Mouse (Mus musculus) hematopoietic stem cell, adult 5-6 weeks (primary cell): ENCODE data around the gene Clec12a. TPM values are rescaled to one million over a fixed set of nuclear protein-coding genes. Genes with fewer than 3 reads are reported as not detected.

ENCODE experiments used
- ATAC-seq, 2 experiments: fragments of 125-278 bp in 1 of 2; replicated peaks in 1 of 2; 2 replicates each; pipeline ENCODE4 v1.8.0; 2016 to 2017; ENCODE audit warnings: inconsistent platforms in 2 of 2, mild to moderate bottlenecking in 2 of 2, moderate number of reproducible peaks in 2 of 2, low read depth in 1 of 2, moderate TSS enrichment in 1 of 2; ENCODE audit not compliant: low FRiP score in 2 of 2, poor library complexity in 2 of 2, severe bottlenecking in 2 of 2, insufficient read depth in 1 of 2, low TSS enrichment in 1 of 2
- total RNA-seq: library from RNA; stranded (forward); fragments of 172-1452, 232-1000 nt; gene quantifications from 2 replicates; pipeline ENCODE4 v1.2.3, GENCODE M21; 2017

Clec12a gene
- total RNA-seq, 1 experiment from 2014 or later: 85.2 TPM

GRCm38 (mm10) chr6:129408562-129408961 is 66.1 kb downstream of the Clec12a start, which contains the start of gene Clec9a:
Gene Clec9a (plus strand): TSS chr6:129408862.
- no peak for ATAC-seq

- ATAC-seq: no peak
Measured at GRCm38 (mm10) chr6:129414177-129414576, 71.7 kb downstream of the Clec12a start.

Other genes starting within 250 kb of the Clec12a start
- gene Clec2e, start 241.8 kb upstream of the Clec12a start, total RNA-seq: not detected in 2 replicates
- gene Clec2d, start 162.1 kb upstream of the Clec12a start, total RNA-seq: 219 and 223 TPM in 2 replicates
- gene Cd69, start 67.3 kb upstream of the Clec12a start, total RNA-seq: 340 and 460 TPM in 2 replicates
- not detected in 2 replicates for gene 4922502D21Rik, start 10.9 kb upstream of the Clec12a start, total RNA-seq
- gene Clec12b, start 43.2 kb downstream of the Clec12a start, total RNA-seq: 0.25 TPM in 1 of 2 replicates, not detected in the other
- gene Clec1b, start 54.6 kb downstream of the Clec12a start, total RNA-seq: 1.6 and 6.3 TPM in 2 replicates
- 0.50 and 1.0 TPM in 2 replicates for gene Clec9a, start 66.2 kb downstream of the Clec12a start, total RNA-seq
- 9.8 and 12.4 TPM in 2 replicates for gene Clec1a, start 109.3 kb downstream of the Clec12a start, total RNA-seq
- 0.55 and 6.5 TPM in 2 replicates for gene Olr1, start 164.5 kb downstream of the Clec12a start, total RNA-seq
- not detected in 2 replicates for gene Tmem52b, start 169.9 kb downstream of the Clec12a start, total RNA-seq
- 147 and 152 TPM in 2 replicates for gene Gabarapl1, start 190.5 kb downstream of the Clec12a start, total RNA-seq
- gene Klre1, start 235.2 kb downstream of the Clec12a start, total RNA-seq: 0.31 TPM in 1 of 2 replicates, not detected in the other
- 2.4 and 9.5 TPM in 2 replicates for gene Klrd1, start 249.1 kb downstream of the Clec12a start, total RNA-seq